Mouse (Mus musculus) bone marrow, adult 2 months (tissue): ENCODE data around the gene Fam155a.

ENCODE experiments used
- CTCF ChIP-seq: fragments of 200-500 bp; IDR thresholded peaks from 2 replicates; pipeline ENCODE4 v1.5.1; 2011; ENCODE audit warnings: low read length, control low read depth; ENCODE audit not compliant: control insufficient read depth, insufficient read depth
- POLR2A ChIP-seq: fragments of 200-500 bp; IDR thresholded peaks from 2 replicates; pipeline ENCODE4 v1.6.1; 2011; ENCODE audit warnings: low read depth, mild to moderate bottlenecking, control low read depth, low read length, borderline replicate concordance; ENCODE audit not compliant: control insufficient read depth

GRCm38 (mm10) chr8:9653643-9654042, 117.3 kb downstream of the Fam155a start:
- no peak for TF ChIP-seq CTCF
- TF ChIP-seq POLR2A, result no peak
